29 mouse cellular contexts compared by ENCODE assay signal in genomic region chr8:79084359-79084820, GRCm38 (mm10). TPM values are rescaled to one million over a fixed set of nuclear protein-coding genes. Genes with fewer than 3 reads are reported as not detected.
DNase-seq lines count a peak whose midpoint lies in the region; ATAC-seq and TF ChIP-seq lines count a peak whose summit lies in the region.
"Had no signal": no experiment of that assay in that cellular context is flagged by ENCODE, and none has a peak within 500 bp of the region (broad histone marks: within the 10 kb centered on the region; RNA-seq: fewer than 3 reads in every experiment).

No protein-coding gene starts in this region.

- WGBS in heart, adult 2 months: 47% methylated on average over 3 of the region's 3 CpGs
- 81% methylated on average over 3 of the region's 3 CpGs for WGBS in heart, embryonic 11.5 days (ENCODE audit: insufficient replicate concordance)
- WGBS in heart, embryonic 16.5 days: 72% methylated on average over 3 of the region's 3 CpGs
- 70% methylated on average over 3 of the region's 3 CpGs for WGBS in kidney, embryonic 15.5 days
- WGBS in kidney, embryonic 16.5 days: 74% methylated on average over 3 of the region's 3 CpGs

- H3K4me3 ChIP-seq in heart, adult 2 months: no peak overlapping the region
- H3K4me3 ChIP-seq in heart, embryonic 11.5 days (ENCODE audit: low read depth, low read length): no peak overlapping the region
- no peak overlapping the region for H3K4me3 ChIP-seq in heart, embryonic 16.5 days (ENCODE audit: low read length)
- H3K4me3 ChIP-seq in kidney, embryonic 15.5 days (replicated peaks): no peak overlapping the region
- no peak overlapping the region for H3K4me3 ChIP-seq in kidney, embryonic 16.5 days (ENCODE audit: low read length)
- H3K4me3 ChIP-seq in ES-Bruce4 (ENCODE audit: low read depth, low read length): no peak overlapping the region
- H3K4me3 ChIP-seq: embryonic facial prominence, embryonic 13.5 days; forebrain, embryonic 10.5 days; forebrain, embryonic 15.5 days; hindbrain, embryonic 12.5 days; midbrain, embryonic 10.5 days; myocyte; stomach, embryonic 15.5 days had no signal

- DNase-seq in heart, adult 2 months: no peak
- DNase-seq in heart, postnatal 10 days: no peak
- DNase-seq in ovary, postnatal 10 days (ENCODE audit: low spot score): no peak
- DNase-seq: adrenal gland, postnatal 14 days; cerebellum, adult 11-12 months; cerebellum, adult 9-11 months; kidney, postnatal 10 days; layer of hippocampus, adult 9-11 months; liver; lung, adult 2 months; retina, postnatal 1 day; right cerebral cortex, postnatal 14 days; thymus, adult 18-20 months; thymus, postnatal 25 days had no signal

- H3K9ac ChIP-seq in heart, adult 2 months (ENCODE audit: low read depth, low read length): no peak overlapping the region
- H3K9ac ChIP-seq in heart, embryonic 11.5 days (ENCODE audit: low read depth, low read length): no peak overlapping the region
- H3K9ac ChIP-seq in heart, embryonic 16.5 days (ENCODE audit: low read length): no peak overlapping the region
- no peak overlapping the region for H3K9ac ChIP-seq in kidney, embryonic 15.5 days
- no peak overlapping the region for H3K9ac ChIP-seq in kidney, embryonic 16.5 days (replicated peaks; ENCODE audit: low read length)
- no peak overlapping the region for H3K9ac ChIP-seq in ES-Bruce4 (ENCODE audit: low read depth, poor library complexity, severe bottlenecking)
- H3K9ac ChIP-seq: embryonic facial prominence, embryonic 13.5 days; forebrain, embryonic 15.5 days; hindbrain, embryonic 12.5 days; liver, embryonic 14.5 days; stomach, embryonic 15.5 days had no signal

- no peak for TF ChIP-seq CTCF in heart, adult 2 months (IDR thresholded peaks at IDR 0.05)
- TF ChIP-seq CTCF in ES-Bruce4 (IDR thresholded peaks at IDR 0.05; ENCODE audit: low read depth, low read length): no peak

- peak overlapping the region; percentile 90 for H3K27ac ChIP-seq in heart, adult 2 months
- H3K27ac ChIP-seq in heart, embryonic 11.5 days (ENCODE audit: low read depth, low read length): no peak overlapping the region
- H3K27ac ChIP-seq in heart, embryonic 16.5 days (ENCODE audit: low read length): peak overlapping the region; percentile 44
- H3K27ac ChIP-seq in kidney, embryonic 15.5 days: 0 out of 2 replicates have a peak overlapping the region, but pooled peaks have one; percentile 14
- H3K27ac ChIP-seq in kidney, embryonic 16.5 days (ENCODE audit: low read length): no peak overlapping the region
- H3K27ac ChIP-seq in ES-Bruce4 (ENCODE audit: insufficient read depth, low read length): no peak overlapping the region
- H3K27ac ChIP-seq: embryonic facial prominence, embryonic 13.5 days; forebrain, embryonic 10.5 days; forebrain, embryonic 15.5 days; hindbrain, embryonic 12.5 days; liver, embryonic 14.5 days; midbrain, embryonic 10.5 days; stomach, embryonic 15.5 days had no signal

- H3K27me3 ChIP-seq in heart, adult 2 months (ENCODE audit: control insufficient read depth, insufficient read depth, low read length): no peaks in the 10 kb centered on the region
- H3K27me3 ChIP-seq in heart, embryonic 11.5 days (ENCODE audit: control insufficient read depth, insufficient read depth, low read length): no peaks in the 10 kb centered on the region
- H3K27me3 ChIP-seq in heart, embryonic 16.5 days (ENCODE audit: control insufficient read depth, insufficient read depth, low read length): no peaks in the 10 kb centered on the region
- no peaks in the 10 kb centered on the region for H3K27me3 ChIP-seq in kidney, embryonic 15.5 days
- no peaks in the 10 kb centered on the region for H3K27me3 ChIP-seq in kidney, embryonic 16.5 days (ENCODE audit: insufficient read depth, low read length)
- no peaks in the 10 kb centered on the region for H3K27me3 ChIP-seq in ES-Bruce4 (ENCODE audit: control insufficient read depth, insufficient read depth, low read length, poor library complexity, severe bottlenecking)
- H3K27me3 ChIP-seq: embryonic facial prominence, embryonic 13.5 days; forebrain, embryonic 15.5 days; hindbrain, embryonic 12.5 days; Patski; stomach, embryonic 15.5 days had no signal

- TF ChIP-seq POLR2A in heart, adult 2 months (IDR thresholded peaks at IDR 0.05; ENCODE audit: insufficient read depth, low read depth, low read length): no peak
- no peak for TF ChIP-seq POLR2A in ES-Bruce4 (IDR thresholded peaks at IDR 0.05; ENCODE audit: insufficient read depth, low read length)

- ATAC-seq in heart, embryonic 11.5 days (replicated peaks; ENCODE audit: insufficient number of reproducible peaks, low FRiP score, low TSS enrichment): no peak
- no peak for ATAC-seq in heart, embryonic 16.5 days (replicated peaks; ENCODE audit: extremely low read depth, insufficient read depth, low FRiP score)
- no peak for ATAC-seq in kidney, embryonic 15.5 days (replicated peaks; ENCODE audit: low FRiP score)
- ATAC-seq in kidney, embryonic 16.5 days (ENCODE audit: low FRiP score, low TSS enrichment): no peak
- ATAC-seq: forebrain, embryonic 15.5 days had no signal

- no peak overlapping the region for H3K4me2 ChIP-seq in heart, embryonic 11.5 days
- no peak overlapping the region for H3K4me2 ChIP-seq in heart, embryonic 16.5 days (ENCODE audit: low read depth, low read length)
- H3K4me2 ChIP-seq in kidney, embryonic 15.5 days: no peak overlapping the region
- no peak overlapping the region for H3K4me2 ChIP-seq in kidney, embryonic 16.5 days (replicated peaks; ENCODE audit: low read depth, low read length)
- H3K4me2 ChIP-seq: embryonic facial prominence, embryonic 13.5 days; forebrain, embryonic 15.5 days; hindbrain, embryonic 12.5 days; stomach, embryonic 15.5 days had no signal

- peaks cover 8% of the 10 kb centered on the region for H3K36me3 ChIP-seq in heart, adult 2 months (ENCODE audit: control insufficient read depth, insufficient read depth, low read length)
- peaks cover 10% of the 10 kb centered on the region for H3K36me3 ChIP-seq in heart, embryonic 11.5 days (ENCODE audit: control insufficient read depth, insufficient read depth, low read length)
- H3K36me3 ChIP-seq in heart, embryonic 16.5 days (ENCODE audit: control insufficient read depth, insufficient read depth): 0 out of 2 replicates have a peak, but pooled peaks cover 3% of the 10 kb centered on the region
- H3K36me3 ChIP-seq in kidney, embryonic 15.5 days: peaks cover 32% of the 10 kb centered on the region
- H3K36me3 ChIP-seq in kidney, embryonic 16.5 days (ENCODE audit: insufficient read depth, low read length): peaks cover 13% of the 10 kb centered on the region; the same call in 1 of the 2 replicates
- no peaks in the 10 kb centered on the region; the same call in 1 of the 2 replicates for H3K36me3 ChIP-seq in ES-Bruce4 (ENCODE audit: control insufficient read depth, insufficient read depth, low read length, poor library complexity, severe bottlenecking)
- H3K36me3 ChIP-seq: forebrain, embryonic 15.5 days had no signal

- intact Hi-C loops in heart, adult 2 months (cut with DNase I): no loop called here
- intact Hi-C loops in heart, postnatal 10 days (cut with DNase I): loop anchor here (1.0 to 5.0 kb wide), 2 partner anchors 54 to 177 kb away; no protein-coding TSS in a partner anchor

- H3K9me3 ChIP-seq in heart, embryonic 11.5 days (replicated peaks; ENCODE audit: control insufficient read depth, low read length): no peaks in the 10 kb centered on the region
- H3K9me3 ChIP-seq in heart, embryonic 16.5 days (replicated peaks; ENCODE audit: control insufficient read depth, low read length): no peaks in the 10 kb centered on the region
- H3K9me3 ChIP-seq in kidney, embryonic 15.5 days (replicated peaks): no peaks in the 10 kb centered on the region
- no peaks in the 10 kb centered on the region for H3K9me3 ChIP-seq in kidney, embryonic 16.5 days (ENCODE audit: low read length)
- no peaks in the 10 kb centered on the region for H3K9me3 ChIP-seq in ES-Bruce4 (replicated peaks; ENCODE audit: control insufficient read depth, insufficient read depth, low read length, poor library complexity, severe bottlenecking)
- H3K9me3 ChIP-seq: embryonic facial prominence, embryonic 13.5 days; forebrain, embryonic 10.5 days; forebrain, embryonic 15.5 days; hindbrain, embryonic 12.5 days; midbrain, embryonic 10.5 days; stomach, embryonic 15.5 days had no signal

- 0 out of 2 replicates have a peak, but pooled peaks have one; percentile 25 for TF ChIP-seq EP300 in heart, adult 2 months (IDR thresholded peaks at IDR 0.05; ENCODE audit: insufficient read depth, low read depth, low read length)
- 0 out of 2 replicates have a peak, but pooled peaks have one; percentile 51 for TF ChIP-seq EP300 in ES-Bruce4 (IDR thresholded peaks at IDR 0.05; ENCODE audit: insufficient read depth, low read depth, low read length)

- H3K4me1 ChIP-seq in heart, adult 2 months (ENCODE audit: control insufficient read depth, insufficient read depth, low read length): peaks cover 16% of the 10 kb centered on the region
- H3K4me1 ChIP-seq in heart, embryonic 11.5 days (ENCODE audit: control insufficient read depth, insufficient read depth, low read length): peaks cover 20% of the 10 kb centered on the region
- peaks cover 33% of the 10 kb centered on the region for H3K4me1 ChIP-seq in heart, embryonic 16.5 days (ENCODE audit: control insufficient read depth, insufficient read depth, low read length)
- H3K4me1 ChIP-seq in kidney, embryonic 15.5 days: peaks cover 30% of the 10 kb centered on the region
- peaks cover 21% of the 10 kb centered on the region; the same call in 1 of the 2 replicates for H3K4me1 ChIP-seq in kidney, embryonic 16.5 days (ENCODE audit: insufficient read depth, low read length)
- H3K4me1 ChIP-seq in ES-Bruce4 (ENCODE audit: control insufficient read depth, insufficient read depth, low read length): peaks cover 7% of the 10 kb centered on the region

- H3K79me2 ChIP-seq in heart, adult 2 months (replicated peaks; ENCODE audit: control insufficient read depth, insufficient read depth, low read length): no peaks in the 10 kb centered on the region

RNA-seq across cellular contexts. Expression of gene Zfp827, which starts 56.2 kb away (rescaled TPM):
- total RNA-seq in heart, adult 2 months (2021): 10 to 100 TPM; 12.8 to 15.8 TPM
- 10.5 and 17.0 TPM in 2 replicates for polyA plus RNA-seq in heart, adult 2 months (2012; rRNA removed)
- polyA plus RNA-seq in heart, embryonic 11.5 days (2014; fragmentation: Nextera tagmentation; extraction: Ambion mirVana): 10.5 and 11.3 TPM in 2 replicates
- 5.2 and 6.9 TPM in 2 replicates for polyA plus RNA-seq in heart, embryonic 16.5 days (2015; fragmentation: Nextera tagmentation; extraction: Ambion mirVana)
- 10 to 100 TPM; 21.9 to 24.6 TPM for total RNA-seq in heart, postnatal 10 days (2021)
- polyA plus RNA-seq in kidney, embryonic 15.5 days (2015; fragmentation: Nextera tagmentation; extraction: Ambion mirVana): 7.4 and 7.9 TPM in 2 replicates
- 6.9 and 7.3 TPM in 2 replicates for polyA plus RNA-seq in kidney, embryonic 16.5 days (2015; fragmentation: Nextera tagmentation; extraction: Ambion mirVana)
- 3.5 and 4.0 TPM in 2 replicates for polyA plus RNA-seq in ES-Bruce4 (2011; ENCODE audit: insufficient read depth, insufficient read length, low read depth, missing spikeins)
- total RNA-seq: MEL had no signal

Comparison
In these comparisons a context has a peak if more than half of its experiments do, and no peak if none do; other contexts are left out.
1. H3K27ac ChIP-seq: peak in heart, adult 2 months (single experiment), heart, embryonic 16.5 days (single experiment) and kidney, embryonic 15.5 days (single experiment); none in heart, embryonic 11.5 days (single experiment), kidney, embryonic 16.5 days (single experiment) and ES-Bruce4 (single experiment).